Mouse (Mus musculus): Measurements from ENCODE around the gene Pnpla7. TPM values are rescaled to one million over a fixed set of nuclear protein-coding genes. Genes with fewer than 3 reads are reported as not detected.
A peak's percentile ranks its signal among the peaks of the same experiment; 100 is the strongest.

Gene Pnpla7
- polyA plus RNA-seq, 1 experiment from 2014 or later = 3.0 TPM

GRCm38 (mm10) chr2:25087842-25088241 lies 112.0 kb downstream of the Pnpla7 start:
- Histone ChIP-seq H3K27ac (no peak overlapping the region), H3K36me3 (no peaks in the 10 kb centered on the region), H3K27me3 (no peaks in the 10 kb centered on the region), H3K4me1 (replicated peaks) (no peaks in the 10 kb centered on the region), H3K4me2 (no peak overlapping the region), H3K4me3 (no peak overlapping the region), H3K9me3 (no peaks in the 10 kb centered on the region), H3K9ac (no peak overlapping the region)
- no peak for ATAC-seq (ENCODE audit: low FRiP score)
- WGBS = 95% methylated on average over 2 of the region's 2 CpGs

DNA sequence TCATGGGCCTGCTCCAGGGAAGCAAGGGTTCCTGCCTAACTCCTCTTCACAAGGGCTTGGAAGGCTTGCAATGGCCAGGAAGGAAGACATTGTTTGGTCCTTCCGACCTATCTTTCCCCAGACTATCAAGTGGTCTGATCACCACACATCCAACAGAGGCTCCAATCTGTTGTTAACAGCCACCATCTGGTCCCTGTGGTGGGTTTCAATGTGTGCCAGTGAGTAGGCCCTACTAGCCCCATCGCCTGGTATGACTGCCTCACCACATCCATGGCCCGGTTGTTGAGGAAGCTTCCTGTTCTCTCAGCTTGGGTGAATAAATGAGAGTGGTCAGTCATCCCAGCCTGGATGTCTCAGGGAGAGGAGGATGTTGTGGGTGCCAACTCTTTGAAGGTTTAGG lies 112.8 kb downstream of the Pnpla7 start:
- Histone ChIP-seq H3K4me2 (no peak overlapping the region), H3K9me3 (no peaks in the 10 kb centered on the region), H3K36me3 (no peaks in the 10 kb centered on the region), H3K9ac (no peak overlapping the region), H3K27me3 (no peaks in the 10 kb centered on the region), H3K27ac (no peak overlapping the region), H3K4me1 (replicated peaks) (no peaks in the 10 kb centered on the region), H3K4me3 (no peak overlapping the region)
- ATAC-seq (ENCODE audit: low FRiP score) = no peak
- 86% methylated on average over 3 of the region's 3 CpGs for WGBS

GRCm38 (mm10) chr2:25094785-25095108 lies 118.9 kb downstream of the Pnpla7 start:
- Histone ChIP-seq H3K27me3 (peaks cover 10% of the 10 kb centered on the region), H3K9me3 (no peaks in the 10 kb centered on the region), H3K4me1 (replicated peaks) (peaks cover 14% of the 10 kb centered on the region), H3K4me3 (no peak overlapping the region), H3K4me2 (0 out of 2 replicates have a peak overlapping the region, but pooled peaks have one; percentile 3), H3K9ac (no peak overlapping the region), H3K27ac (no peak overlapping the region), H3K36me3 (no peaks in the 10 kb centered on the region)
- 51% methylated on average over 17 of the region's 17 CpGs for WGBS
- no peak for ATAC-seq (ENCODE audit: low FRiP score)

DNA sequence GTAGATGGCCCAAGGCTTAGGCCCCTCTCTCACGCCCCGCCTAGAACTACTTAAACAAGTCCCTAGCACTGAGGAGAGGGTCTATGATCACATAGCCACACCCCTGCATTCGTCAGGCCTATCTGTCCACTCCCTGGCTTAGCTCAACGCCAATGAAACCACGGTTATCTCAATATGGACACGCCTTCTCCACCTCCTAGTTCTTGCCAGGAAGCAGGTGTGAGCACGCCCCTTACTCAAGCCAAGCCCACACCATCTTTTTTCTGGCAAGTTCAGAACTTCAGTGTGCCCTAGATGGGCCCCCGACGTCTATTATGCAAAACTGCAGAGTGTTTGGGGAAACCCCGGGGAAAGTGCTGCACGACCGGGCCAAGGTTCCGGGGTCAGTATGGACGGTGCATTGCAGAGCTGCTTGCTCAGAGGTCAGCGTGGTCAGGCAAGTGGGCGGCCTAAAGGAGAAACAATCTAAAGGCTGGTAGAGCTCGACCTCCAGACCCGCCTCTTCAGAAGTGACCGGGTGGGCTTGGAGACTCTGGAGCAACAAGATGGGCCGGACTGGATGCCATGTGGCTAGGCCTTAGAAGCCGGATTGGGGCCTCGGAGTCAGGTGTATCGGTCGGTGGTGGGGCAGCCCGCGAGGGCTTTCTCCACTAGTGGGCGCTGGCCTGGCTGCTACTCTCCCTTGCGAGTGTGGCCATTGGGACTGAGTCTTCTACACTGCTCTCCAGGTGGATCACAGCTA lies 119.4 kb downstream of the Pnpla7 start, which contains the start of gene Noxa1:
Noxa1 (minus strand) TSS at position 41 of the 742 bp plus-strand sequence.
- Histone ChIP-seq H3K27ac (no peak within 1 kb of the TSS), H3K36me3 (no peaks in the 10 kb centered on the region), H3K27me3 (peaks cover 10% of the 10 kb centered on the region), H3K4me1 (replicated peaks) (peaks cover 19% of the 10 kb centered on the region), H3K9me3 (no peaks in the 10 kb centered on the region), H3K9ac (no peak within 1 kb of the TSS), H3K4me2 (0 out of 2 replicates have a peak within 1 kb of the TSS, but pooled peaks have one; percentile 3), H3K4me3 (no peak within 1 kb of the TSS)
- ATAC-seq (ENCODE audit: low FRiP score) = no peak
- 54% methylated on average over 28 of the region's 28 CpGs for WGBS

- Histone ChIP-seq H3K4me1 (replicated peaks) (peaks cover 22% of the 10 kb centered on the region), H3K9ac (0 out of 2 replicates have a peak overlapping the region, but pooled peaks have one; percentile 3), H3K36me3 (no peaks in the 10 kb centered on the region), H3K4me2 (no peak overlapping the region), H3K27me3 (peaks cover 10% of the 10 kb centered on the region), H3K27ac (no peak overlapping the region), H3K9me3 (no peaks in the 10 kb centered on the region), H3K4me3 (no peak overlapping the region)
- no peak for ATAC-seq (ENCODE audit: low FRiP score)
- WGBS = 85% methylated on average over 3 of the region's 3 CpGs
These were observed 122.3 kb downstream of the Pnpla7 start for GRCm38 (mm10) chr2:25098005-25098615.

DNA sequence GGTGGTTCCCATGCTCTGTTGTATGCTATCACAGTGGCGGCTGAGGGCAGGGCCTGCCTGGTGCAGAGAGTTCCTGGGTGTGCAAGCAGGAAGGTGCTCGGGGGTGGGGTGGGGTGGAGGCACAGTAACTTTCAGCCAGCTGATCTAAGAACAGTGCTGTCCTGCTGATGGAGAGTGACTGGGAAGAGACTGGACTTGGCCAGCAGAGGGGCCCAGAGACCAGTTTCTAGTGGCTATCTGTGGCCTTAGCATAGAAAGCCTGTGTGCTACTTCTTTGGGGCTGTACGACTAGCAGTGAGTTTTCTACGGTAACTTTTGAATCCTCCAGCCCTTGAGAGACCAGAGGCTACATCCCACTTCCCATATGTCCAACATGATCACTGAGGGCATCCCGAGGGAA lies 123.1 kb downstream of the Pnpla7 start:
- 37% methylated on average over 5 of the region's 5 CpGs for WGBS
- ATAC-seq (ENCODE audit: low FRiP score) = peak; percentile 68

DNA sequence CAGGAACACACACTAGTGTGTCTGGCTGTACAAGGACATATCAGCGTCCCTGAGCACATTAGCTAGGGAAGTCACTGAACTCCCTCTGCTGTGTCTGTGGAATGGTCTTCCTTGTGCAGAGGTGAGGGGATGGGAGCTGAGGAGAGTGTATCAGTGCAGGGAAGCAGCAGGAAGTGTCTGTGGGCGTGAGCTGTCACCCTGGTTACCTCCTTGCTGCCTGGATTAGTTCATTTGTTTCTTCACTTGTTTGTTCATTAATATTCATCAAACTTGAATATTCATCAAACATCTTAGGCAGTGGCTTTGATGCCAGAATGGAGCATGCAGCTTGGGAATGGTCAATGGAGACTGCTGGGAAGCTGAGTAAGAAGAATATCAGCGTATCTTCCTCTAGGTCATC lies 123.9 kb downstream of the Pnpla7 start:
- Histone ChIP-seq H3K4me2 (no peak overlapping the region), H3K9ac (no peak overlapping the region), H3K27me3 (peaks cover 4% of the 10 kb centered on the region), H3K9me3 (no peaks in the 10 kb centered on the region), H3K4me3 (no peak overlapping the region), H3K4me1 (replicated peaks) (peaks cover 22% of the 10 kb centered on the region), H3K36me3 (no peaks in the 10 kb centered on the region), H3K27ac (peak overlapping the region; percentile 25; the same call in 1 of the 2 replicates)
- ATAC-seq (ENCODE audit: low FRiP score) = no peak; the same call in 1 of the 2 replicates
- WGBS = 39% methylated on average over 3 of the region's 3 CpGs

More for the DNA sequence above, 123.1 kb downstream of the Pnpla7 start:
- Histone ChIP-seq H3K9ac (no peak overlapping the region), H3K4me3 (no peak overlapping the region), H3K27me3 (peaks cover 10% of the 10 kb centered on the region), H3K4me2 (no peak overlapping the region), H3K9me3 (no peaks in the 10 kb centered on the region), H3K4me1 (replicated peaks) (peaks cover 22% of the 10 kb centered on the region), H3K36me3 (no peaks in the 10 kb centered on the region), H3K27ac (0 out of 2 replicates have a peak overlapping the region, but pooled peaks have one; percentile 25)

Small RNA genes lying within 50 kb of the gene (microRNA-seq; reads per million reads assigned to microRNA genes)
- gene Gm22875 (not detected), gene Gm24328 (not detected), gene Mir7664 (not detected)

Other genes with a start within 250 kb of the Pnpla7 start
- 10.9 and 11.5 TPM in 2 replicates for gene Cacna1b, start 212.9 kb upstream of the Pnpla7 start, polyA plus RNA-seq (2015; fragmentation: Nextera tagmentation; extraction: Ambion mirVana)
- gene Ehmt1, start 56.4 kb upstream of the Pnpla7 start, polyA plus RNA-seq (2015; fragmentation: Nextera tagmentation; extraction: Ambion mirVana) = 126 and 131 TPM in 2 replicates
- 23.9 and 26.0 TPM in 2 replicates for gene Arrdc1, start 40.8 kb upstream of the Pnpla7 start, polyA plus RNA-seq (2015; fragmentation: Nextera tagmentation; extraction: Ambion mirVana)
- 16.0 and 17.7 TPM in 2 replicates for gene Zmynd19, start 26.2 kb upstream of the Pnpla7 start, polyA plus RNA-seq (2015; fragmentation: Nextera tagmentation; extraction: Ambion mirVana)
- 36.0 and 38.1 TPM in 2 replicates for gene Dph7, start 13.6 kb upstream of the Pnpla7 start, polyA plus RNA-seq (2015; fragmentation: Nextera tagmentation; extraction: Ambion mirVana)
- gene Mrpl41, start 935 bp upstream of the Pnpla7 start, polyA plus RNA-seq (2015; fragmentation: Nextera tagmentation; extraction: Ambion mirVana) = 171 and 181 TPM in 2 replicates
- gene Nsmf, start 78.3 kb downstream of the Pnpla7 start, polyA plus RNA-seq (2015; fragmentation: Nextera tagmentation; extraction: Ambion mirVana) = 130 and 136 TPM in 2 replicates
- gene Entpd8, start 104.3 kb downstream of the Pnpla7 start, polyA plus RNA-seq (2015; fragmentation: Nextera tagmentation; extraction: Ambion mirVana) = not detected in 2 replicates
- gene Noxa1, start 119.1 kb downstream of the Pnpla7 start, polyA plus RNA-seq (2015; fragmentation: Nextera tagmentation; extraction: Ambion mirVana) = not detected in 2 replicates
- 21.4 and 24.6 TPM in 2 replicates for gene Nrarp, start 204.7 kb downstream of the Pnpla7 start, polyA plus RNA-seq (2015; fragmentation: Nextera tagmentation; extraction: Ambion mirVana)
- gene Tor4a, start 220.9 kb downstream of the Pnpla7 start, polyA plus RNA-seq (2015; fragmentation: Nextera tagmentation; extraction: Ambion mirVana) = 1.6 and 1.9 TPM in 2 replicates
- gene Nelfb, start 235.5 kb downstream of the Pnpla7 start, polyA plus RNA-seq (2015; fragmentation: Nextera tagmentation; extraction: Ambion mirVana) = 98.3 and 104 TPM in 2 replicates
- not detected in 2 replicates for gene Stpg3, start 238.6 kb downstream of the Pnpla7 start, polyA plus RNA-seq (2015; fragmentation: Nextera tagmentation; extraction: Ambion mirVana)
- gene Fam166a, start 242.7 kb downstream of the Pnpla7 start, polyA plus RNA-seq (2015; fragmentation: Nextera tagmentation; extraction: Ambion mirVana) = 0.40 and 1.3 TPM in 2 replicates
- 349 and 363 TPM in 2 replicates for gene Tubb4b, start 248.7 kb downstream of the Pnpla7 start, polyA plus RNA-seq (2015; fragmentation: Nextera tagmentation; extraction: Ambion mirVana)

Measured in hindbrain, embryonic 13.5 days (tissue).